Mouse (Mus musculus): Measurements from ENCODE around the gene Gas2. TPM values are rescaled to one million over a fixed set of nuclear protein-coding genes. Genes with fewer than 3 reads are reported as not detected.

The Gas2 gene
- 605 TPM for polyA plus RNA-seq (2014; fragmentation: Illumina TruSeq; extraction: RNeasy Lipid Tissue Mini Kit (QIAGEN cat#74804); ENCODE audit: low read depth, low replicate concordance)

GRCm38 (mm10) chr7:51861250-51862096, at the start of gene Gas2:
TSS of gene Gas2 (plus strand) at chr7:51862015.

GRCm38 (mm10) chr7:51862097-51862492, 280 bp downstream of the Gas2 start, which contains the start of gene Fancf:
TSS of gene Fancf (minus strand) at chr7:51862267.

GRCm38 (mm10) chr7:52005511-52006295, 143.9 kb downstream of the Gas2 start, which contains the start of gene Svip:
TSS of gene Svip (minus strand) at chr7:52006018.

GRCm38 (mm10) chr7:52015628-52016027, 153.8 kb downstream of the Gas2 start, which contains the start of gene 1700015G11Rik:
TSS of gene 1700015G11Rik (minus strand) at chr7:52015728.

Other genes with a start within 250 kb of the Gas2 start
- gene Slc17a6, start 240.0 kb upstream of the Gas2 start, polyA plus RNA-seq (2014; fragmentation: Illumina TruSeq; extraction: RNeasy Lipid Tissue Mini Kit (QIAGEN cat#74804); ENCODE audit: low read depth, low replicate concordance): not detected
- gene Fancf, start 252 bp downstream of the Gas2 start, polyA plus RNA-seq (2014; fragmentation: Illumina TruSeq; extraction: RNeasy Lipid Tissue Mini Kit (QIAGEN cat#74804); ENCODE audit: low read depth, low replicate concordance): 4.8 TPM
- 54.8 TPM for gene Svip, start 144.0 kb downstream of the Gas2 start, polyA plus RNA-seq (2014; fragmentation: Illumina TruSeq; extraction: RNeasy Lipid Tissue Mini Kit (QIAGEN cat#74804); ENCODE audit: low read depth, low replicate concordance)
- gene 1700015G11Rik, start 153.7 kb downstream of the Gas2 start, polyA plus RNA-seq (2014; fragmentation: Illumina TruSeq; extraction: RNeasy Lipid Tissue Mini Kit (QIAGEN cat#74804); ENCODE audit: low read depth, low replicate concordance): not detected

Data from kidney, adult 10 weeks (tissue).